Mouse (Mus musculus) bone marrow, adult 2 months (tissue): ENCODE measurements around the gene H2al1m.
"Not testable (repeated sequence)": the region's sequence is repeated elsewhere in the genome, so short reads cannot be mapped to it uniquely, and the experiment has no call there.

Experiments
- CTCF ChIP-seq: fragments of 200-500 bp; IDR thresholded peaks from 2 replicates; pipeline ENCODE4 v1.5.1; 2011; ENCODE audit warnings: low read length, control low read depth; ENCODE audit not compliant: control insufficient read depth, insufficient read depth
- POLR2A ChIP-seq: fragments of 200-500 bp; IDR thresholded peaks from 2 replicates; pipeline ENCODE4 v1.6.1; 2011; ENCODE audit warnings: low read depth, mild to moderate bottlenecking, control low read depth, low read length, borderline replicate concordance; ENCODE audit not compliant: control insufficient read depth

DNA sequence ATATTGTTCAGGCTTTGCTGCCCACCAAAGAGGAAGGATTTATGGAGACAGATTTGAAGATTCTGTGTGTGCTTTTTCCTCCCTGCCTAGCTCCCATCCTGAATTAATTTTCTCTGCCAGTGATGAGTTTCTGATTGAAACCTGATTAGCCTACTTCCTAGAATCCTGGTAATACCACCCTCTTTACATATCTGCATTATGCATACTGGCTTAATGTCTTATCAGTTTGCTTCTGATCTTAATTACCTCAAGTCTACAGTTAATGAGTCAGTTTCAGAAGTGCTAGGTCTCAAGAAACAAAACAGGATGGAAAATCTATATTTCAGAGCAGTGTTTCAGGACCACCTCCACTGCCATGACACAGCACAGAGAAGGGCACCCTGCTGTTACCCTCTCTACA lies 32.9 kb downstream of the H2al1m start:
- not testable (repeated sequence) for TF ChIP-seq POLR2A, CTCF
